8 mouse cellular contexts compared by ENCODE assay signal in the genomic region with DNA sequence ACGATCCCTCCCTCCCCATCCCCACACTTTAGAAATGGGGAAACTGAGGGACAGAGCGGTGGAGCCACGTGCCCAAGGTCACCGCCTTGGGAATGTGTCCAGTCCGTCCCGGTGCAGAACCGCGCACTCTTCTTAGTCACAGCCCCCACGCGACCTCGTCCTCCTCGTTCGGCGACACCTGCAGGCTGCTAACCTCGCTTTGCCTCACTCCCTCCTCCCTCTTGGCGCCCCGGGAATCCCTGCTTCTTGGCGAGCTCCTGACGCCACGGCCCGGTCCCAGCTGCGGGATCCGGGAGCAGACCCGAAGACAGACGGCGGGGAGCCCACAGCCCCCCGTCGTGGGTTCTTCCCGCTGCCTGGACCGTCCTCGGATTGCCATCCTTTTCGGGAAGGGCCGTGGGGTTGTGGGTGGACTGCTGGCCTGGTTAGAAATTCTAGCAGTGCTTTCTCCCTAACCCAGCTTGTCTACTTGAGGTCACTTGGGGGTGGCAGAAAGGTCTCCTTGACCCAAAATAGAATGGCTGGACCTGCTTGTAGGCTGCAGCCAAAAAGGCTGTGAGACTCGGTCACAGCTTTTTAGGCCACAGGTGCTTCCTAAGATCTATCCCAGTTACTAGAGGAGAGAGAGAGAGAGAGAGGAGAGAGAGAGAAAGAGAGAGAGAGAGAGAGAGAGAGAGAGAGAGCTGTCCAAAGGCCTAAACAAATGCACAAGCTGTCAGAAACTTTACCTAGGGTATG. TPM values are rescaled to one million over a fixed set of nuclear protein-coding genes. Genes with fewer than 3 reads are reported as not detected.
DNase-seq lines count a peak whose midpoint lies in the region; ATAC-seq and TF ChIP-seq lines count a peak whose summit lies in the region.

No protein-coding gene starts in this region.

- H3K27ac ChIP-seq in embryonic facial prominence, embryonic 12.5 days: 0 out of 2 replicates have a peak overlapping the region, but pooled peaks have one; percentile 60
- H3K27ac ChIP-seq in heart, embryonic 12.5 days (ENCODE audit: poor library complexity, severe bottlenecking): peak overlapping the region; percentile 87
- H3K27ac ChIP-seq in kidney, embryonic 15.5 days: peak overlapping the region; percentile 75; the same call in 1 of the 2 replicates
- peak overlapping the region; percentile 82 for H3K27ac ChIP-seq in lung, postnatal 0 days (ENCODE audit: low read length)

- H3K4me3 ChIP-seq in E14TG2a.4 (replicated peaks; ENCODE audit: low read length): peak overlapping the region; percentile 92
- peak overlapping the region; percentile 97 for H3K4me3 ChIP-seq in embryonic facial prominence, embryonic 12.5 days
- peak overlapping the region; percentile 85 for H3K4me3 ChIP-seq in heart, embryonic 12.5 days
- peak overlapping the region; percentile 91 for H3K4me3 ChIP-seq in kidney, embryonic 15.5 days (replicated peaks)
- peak overlapping the region; percentile 97 for H3K4me3 ChIP-seq in lung, postnatal 0 days (ENCODE audit: low read depth, low read length)

- H3K27me3 ChIP-seq in E14TG2a.4 (ENCODE audit: insufficient read depth, low read length): peaks cover 23% of the 10 kb centered on the region
- no peaks in the 10 kb centered on the region for H3K27me3 ChIP-seq in embryonic facial prominence, embryonic 12.5 days
- H3K27me3 ChIP-seq in heart, embryonic 12.5 days (replicated peaks): no peaks in the 10 kb centered on the region
- no peaks in the 10 kb centered on the region for H3K27me3 ChIP-seq in kidney, embryonic 15.5 days
- no peaks in the 10 kb centered on the region for H3K27me3 ChIP-seq in lung, postnatal 0 days (replicated peaks; ENCODE audit: insufficient read depth, low read length)

- TF ChIP-seq CTCF in E14TG2a.4 (conservative IDR thresholded peaks at IDR 0.05; ENCODE audit: low read length): no peak
- TF ChIP-seq CTCF in lung, postnatal 0 days (IDR thresholded peaks at IDR 0.05): peak; percentile 41

- no peaks in the 10 kb centered on the region for H3K9me3 ChIP-seq in E14TG2a.4 (ENCODE audit: low read length)
- H3K9me3 ChIP-seq in embryonic facial prominence, embryonic 12.5 days: no peaks in the 10 kb centered on the region
- 0 out of 2 replicates have a peak, but pooled peaks cover 2% of the 10 kb centered on the region for H3K9me3 ChIP-seq in heart, embryonic 12.5 days (replicated peaks)
- no peaks in the 10 kb centered on the region; the same call in 1 of the 2 replicates for H3K9me3 ChIP-seq in kidney, embryonic 15.5 days (replicated peaks)
- no peaks in the 10 kb centered on the region for H3K9me3 ChIP-seq in lung, postnatal 0 days (ENCODE audit: low read length)

- ATAC-seq in embryonic facial prominence, embryonic 12.5 days (ENCODE audit: insufficient number of reproducible peaks, insufficient read depth, low FRiP score, low TSS enrichment): no peak
- peak; percentile 42 for ATAC-seq in heart, embryonic 12.5 days (ENCODE audit: insufficient number of reproducible peaks, low FRiP score)
- ATAC-seq in kidney, embryonic 15.5 days (replicated peaks; ENCODE audit: low FRiP score): peak; percentile 35
- no peak for ATAC-seq in lung, postnatal 0 days

- H3K9ac ChIP-seq in embryonic facial prominence, embryonic 12.5 days: peak overlapping the region; percentile 88
- peak overlapping the region; percentile 97 for H3K9ac ChIP-seq in heart, embryonic 12.5 days
- H3K9ac ChIP-seq in kidney, embryonic 15.5 days: peak overlapping the region; percentile 88
- peak overlapping the region; percentile 89 for H3K9ac ChIP-seq in lung, postnatal 0 days (replicated peaks; ENCODE audit: low read depth)

- peak overlapping the region; percentile 96 for H3K4me2 ChIP-seq in embryonic facial prominence, embryonic 12.5 days (replicated peaks)
- H3K4me2 ChIP-seq in heart, embryonic 12.5 days: peak overlapping the region; percentile 99
- H3K4me2 ChIP-seq in kidney, embryonic 15.5 days: peak overlapping the region; percentile 96
- peak overlapping the region; percentile 95 for H3K4me2 ChIP-seq in lung, postnatal 0 days (replicated peaks; ENCODE audit: low read depth, low read length)

- no peak for TF ChIP-seq EP300 in lung, postnatal 0 days (IDR thresholded peaks at IDR 0.05)

- peaks cover 51% of the 10 kb centered on the region for H3K4me1 ChIP-seq in E14TG2a.4 (replicated peaks; ENCODE audit: low read depth, low read length)
- peaks cover 24% of the 10 kb centered on the region for H3K4me1 ChIP-seq in embryonic facial prominence, embryonic 12.5 days
- H3K4me1 ChIP-seq in heart, embryonic 12.5 days (replicated peaks): peaks cover 37% of the 10 kb centered on the region
- peaks cover 36% of the 10 kb centered on the region for H3K4me1 ChIP-seq in kidney, embryonic 15.5 days
- peaks cover 22% of the 10 kb centered on the region; the same call in 1 of the 2 replicates for H3K4me1 ChIP-seq in lung, postnatal 0 days (ENCODE audit: insufficient read depth, low read depth, low read length)

- H3K36me3 ChIP-seq in E14TG2a.4 (ENCODE audit: insufficient read depth, low read length): peaks cover 41% of the 10 kb centered on the region
- H3K36me3 ChIP-seq in embryonic facial prominence, embryonic 12.5 days: 0 out of 2 replicates have a peak, but pooled peaks cover 14% of the 10 kb centered on the region
- H3K36me3 ChIP-seq in heart, embryonic 12.5 days: peaks cover 19% of the 10 kb centered on the region
- H3K36me3 ChIP-seq in kidney, embryonic 15.5 days: peaks cover 22% of the 10 kb centered on the region
- H3K36me3 ChIP-seq in lung, postnatal 0 days (ENCODE audit: insufficient read depth, low read length): no peaks in the 10 kb centered on the region

- 1% methylated on average over 34 of the region's 34 CpGs for WGBS in embryonic facial prominence, embryonic 12.5 days
- under 1% methylated on average over 34 of the region's 34 CpGs for WGBS in heart, embryonic 12.5 days
- WGBS in kidney, embryonic 15.5 days: 1% methylated on average over 34 of the region's 34 CpGs
- 2% methylated on average over 33 of the region's 34 CpGs for WGBS in lung, postnatal 0 days

- peak; percentile 65 for DNase-seq in adrenal gland, adult 8-10 months
- peak; percentile 55 for DNase-seq in lung, postnatal 0 days (ENCODE audit: low spot score)
- DNase-seq in right cerebral cortex, postnatal 4 days: peak; percentile 38
- no peak for DNase-seq in layer of hippocampus, adult 9-11 months

RNA-seq across cellular contexts. Expression of a gene that starts 1.0 kb away (rescaled TPM):
- 10 to 100 TPM; 65.9 to 69.7 (median 68.8) TPM for total RNA-seq in adrenal gland, adult 8-10 months (2022)
- polyA plus RNA-seq in embryonic facial prominence, embryonic 12.5 days (2016; fragmentation: Nextera tagmentation; extraction: Ambion mirVana): 11.9 and 12.0 TPM in 2 replicates
- polyA plus RNA-seq in heart, embryonic 12.5 days (2016; fragmentation: Nextera tagmentation; extraction: Ambion mirVana): 13.4 and 14.3 TPM in 2 replicates
- 8.2 and 9.1 TPM in 2 replicates for polyA plus RNA-seq in kidney, embryonic 15.5 days (2015; fragmentation: Nextera tagmentation; extraction: Ambion mirVana)
- 12.2 and 12.7 TPM in 2 replicates for polyA plus RNA-seq in lung, postnatal 0 days (2015; fragmentation: Nextera tagmentation; extraction: Ambion mirVana)

RNA-seq across cellular contexts. Expression of a gene that starts 20.9 kb away (rescaled TPM):
- total RNA-seq in adrenal gland, adult 8-10 months (2022): 10 to 100 TPM; 14.8 to 34.9 (median 23.1) TPM
- polyA plus RNA-seq in embryonic facial prominence, embryonic 12.5 days (2016; fragmentation: Nextera tagmentation; extraction: Ambion mirVana): 5.9 and 6.5 TPM in 2 replicates
- 2.7 and 3.2 TPM in 2 replicates for polyA plus RNA-seq in heart, embryonic 12.5 days (2016; fragmentation: Nextera tagmentation; extraction: Ambion mirVana)
- polyA plus RNA-seq in kidney, embryonic 15.5 days (2015; fragmentation: Nextera tagmentation; extraction: Ambion mirVana): 6.4 and 6.7 TPM in 2 replicates
- polyA plus RNA-seq in lung, postnatal 0 days (2015; fragmentation: Nextera tagmentation; extraction: Ambion mirVana): 4.5 and 5.1 TPM in 2 replicates

Comparison
In these comparisons a context has a peak if more than half of its experiments do, and no peak if none do; other contexts are left out.
1. ATAC-seq: peak in heart, embryonic 12.5 days (single experiment) and kidney, embryonic 15.5 days (single experiment); none in embryonic facial prominence, embryonic 12.5 days (single experiment) and lung, postnatal 0 days (single experiment).
2. Peak in every context shown above with its lines, with median percentiles within 50 percentile points of each other: H3K4me3 ChIP-seq, H3K27ac ChIP-seq, H3K4me2 ChIP-seq and H3K9ac ChIP-seq.